Mouse (Mus musculus): ENCODE results near the gene Gm10799. TPM values are rescaled to one million over a fixed set of nuclear protein-coding genes. Genes with fewer than 3 reads are reported as not detected.

The Gm10799 gene
- polyA plus RNA-seq (2012; rRNA removed) = not detected in 2 replicates

DNA sequence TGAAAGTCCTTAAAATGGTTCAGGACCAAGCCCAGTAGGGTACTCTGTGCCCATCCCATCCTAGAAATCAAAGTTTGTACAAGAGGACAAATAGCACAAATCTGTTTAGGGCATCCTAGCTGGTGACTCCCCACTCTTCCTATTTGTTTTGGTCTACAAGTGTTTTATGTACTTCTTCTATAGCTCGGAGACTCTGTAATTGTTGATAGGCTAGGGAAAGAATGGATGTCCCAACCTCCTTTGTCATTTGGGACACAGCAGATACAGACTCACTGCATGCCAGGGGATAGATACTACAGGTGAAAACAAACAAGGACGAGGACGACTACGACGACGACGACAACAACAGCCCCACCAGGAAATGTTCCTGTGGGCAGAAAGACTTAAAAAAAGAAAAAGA lies at the start of gene Gm10799:
Gene Gm10799, minus strand, starts transcription at position 101 of the 400 bp plus-strand sequence.

DNA sequence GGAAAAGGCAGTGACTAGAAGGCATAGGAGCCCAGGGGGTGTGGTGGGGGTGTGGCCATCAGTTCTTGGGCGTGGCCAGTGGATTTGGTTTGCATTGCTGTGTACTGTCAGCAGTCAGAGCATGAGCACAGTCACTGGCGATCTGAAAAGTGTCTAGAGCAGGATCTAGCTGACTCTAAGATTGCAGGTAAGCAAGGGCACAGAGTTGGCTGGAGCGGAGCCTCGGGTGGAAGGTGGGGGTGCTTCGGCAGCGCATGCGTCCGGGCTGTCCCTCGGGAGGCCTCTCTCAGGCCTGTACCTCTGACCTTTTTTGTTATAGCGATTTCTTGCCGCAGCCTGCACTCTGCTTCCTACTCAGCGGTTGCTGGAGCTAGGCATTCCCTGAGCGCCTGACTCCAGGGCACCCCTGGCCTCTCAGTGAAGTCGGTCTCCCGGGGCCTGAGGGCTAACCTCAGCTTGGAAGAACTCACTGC lies 27.4 kb upstream of the Gm10799 start, which contains the start of gene Cd59a:
Gene Cd59a, plus strand, starts transcription at position 61 of the 473 bp plus-strand sequence.

DNA sequence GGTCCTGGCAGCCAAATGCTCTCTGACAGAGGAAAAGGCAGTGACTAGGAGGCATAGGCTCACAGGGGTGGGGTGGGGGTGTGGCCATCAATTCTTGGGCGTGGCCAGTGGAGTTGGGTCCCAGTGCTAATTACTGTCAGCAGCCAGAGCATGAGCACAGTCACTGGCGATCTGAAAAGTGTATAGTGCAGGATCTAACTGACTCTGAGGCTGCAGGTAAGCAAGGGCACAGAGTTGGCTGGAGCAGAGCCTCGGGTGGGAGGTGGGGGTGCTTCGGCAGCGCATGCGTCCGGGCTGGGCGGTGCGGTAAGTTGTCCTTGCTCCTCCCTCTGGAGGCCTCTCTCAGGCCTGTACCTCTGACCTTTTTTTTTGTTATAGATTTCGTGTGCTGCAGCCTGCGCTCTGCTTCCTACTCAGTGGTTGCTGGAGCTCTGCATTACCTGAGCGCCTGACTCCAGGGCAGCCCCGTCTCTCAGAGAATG lies 1.4 kb upstream of the Gm10799 start, which contains the start of gene Cd59b:
Gene Cd59b, plus strand, starts transcription at position 146 of the 482 bp plus-strand sequence.

DNA sequence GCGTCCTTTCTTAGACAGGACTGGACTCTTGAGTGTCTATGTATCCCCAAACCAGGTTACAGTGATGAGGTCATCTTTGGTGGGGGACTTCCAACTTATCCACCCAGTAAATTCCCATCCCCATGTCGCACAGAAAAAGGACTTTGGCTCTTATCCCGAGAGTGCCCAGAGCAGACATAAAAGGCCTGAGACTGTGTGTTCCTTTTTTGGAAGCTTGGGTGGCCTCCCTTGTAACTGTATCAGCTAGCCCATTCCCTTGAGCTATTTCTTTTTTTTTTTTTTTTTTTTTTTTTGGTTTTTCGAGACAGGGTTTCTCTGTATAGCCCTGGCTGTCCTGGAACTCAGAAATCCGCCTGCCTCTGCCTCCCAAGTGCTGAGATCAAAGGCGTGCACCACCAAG lies 2.8 kb downstream of the Gm10799 start, which contains the start of gene Gm10912:
Gene Gm10912, plus strand, starts transcription at position 301 of the 400 bp plus-strand sequence.

DNA sequence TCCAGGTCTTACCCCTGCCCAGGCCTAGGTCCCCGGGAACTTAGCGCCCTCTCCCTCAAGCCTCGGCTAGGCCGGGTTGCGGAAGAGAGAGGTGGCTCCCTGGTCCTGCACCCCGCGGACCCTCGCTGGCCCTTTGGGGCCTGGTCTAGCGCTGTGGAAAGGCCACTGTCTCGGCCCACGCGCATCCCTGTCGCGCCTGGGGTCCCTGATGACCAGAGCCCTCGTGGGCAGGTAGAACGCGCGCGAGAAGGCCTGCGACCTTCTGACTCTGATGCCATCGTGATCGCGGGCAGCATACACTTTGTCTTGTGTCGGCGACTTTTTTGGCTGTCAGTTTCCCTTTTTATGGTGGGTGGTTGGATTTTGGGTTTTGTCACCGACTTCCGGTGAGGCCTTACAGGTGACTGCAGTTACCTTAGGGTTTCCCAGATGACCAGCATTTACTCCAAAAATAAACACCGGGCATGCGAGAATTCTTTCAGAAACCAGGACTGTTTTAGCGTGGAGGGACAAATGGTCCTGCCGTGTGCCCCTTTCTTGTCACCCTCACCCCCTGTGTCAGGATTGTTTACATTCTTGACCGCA lies 40.1 kb downstream of the Gm10799 start, which contains the start of gene 4931422A03Rik:
Gene 4931422A03Rik, minus strand, starts transcription at position 223 of the 585 bp plus-strand sequence.

DNA sequence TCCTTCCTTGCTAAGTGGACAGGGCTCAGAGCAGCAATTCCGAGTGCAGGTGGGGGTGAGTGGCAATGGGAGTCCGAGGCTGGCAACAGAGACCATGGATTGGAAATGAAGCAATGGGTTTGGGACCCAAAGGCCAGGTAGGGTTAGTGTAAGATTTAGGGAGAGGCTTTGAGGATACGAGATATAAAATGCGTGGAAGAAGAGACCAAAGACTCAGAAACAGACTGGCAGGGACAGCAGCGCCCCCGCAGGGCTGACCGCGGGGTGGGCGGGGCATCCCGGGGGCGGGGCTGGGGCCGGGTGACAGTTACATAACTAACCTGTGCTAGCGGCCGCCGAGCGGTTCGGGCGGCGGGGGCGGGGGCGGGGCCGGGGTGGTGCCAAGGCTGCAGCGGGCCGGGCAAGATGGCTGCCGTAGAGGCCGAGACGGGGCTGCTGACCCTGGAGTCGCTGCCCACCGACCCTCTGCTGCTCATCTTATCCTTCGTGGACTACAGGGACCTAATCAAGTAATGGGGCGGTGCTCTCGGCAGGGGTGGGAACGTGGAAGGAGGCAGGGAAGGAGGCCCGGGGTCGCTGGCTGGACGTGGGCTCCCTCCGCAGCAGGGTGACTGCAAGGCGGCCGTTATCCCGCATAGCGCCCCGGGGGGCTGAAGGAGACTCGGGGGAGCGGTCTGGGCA lies 40.8 kb downstream of the Gm10799 start, which contains the start of gene Fbxo3:
Gene Fbxo3, plus strand, starts transcription at position 264 of the 681 bp plus-strand sequence.

Other genes with a start within 250 kb of the Gm10799 start
- 28.2 and 29.6 TPM in 2 replicates for gene Lmo2, start 110.6 kb downstream of the Gm10799 start, polyA plus RNA-seq (2012; rRNA removed)
- 45.6 and 48.8 TPM in 2 replicates for gene Fbxo3, start 40.8 kb downstream of the Gm10799 start, polyA plus RNA-seq (2012; rRNA removed)
- gene 4931422A03Rik, start 40.2 kb downstream of the Gm10799 start, polyA plus RNA-seq (2012; rRNA removed) = 0.08 TPM in 1 of 2 replicates, not detected in the other
- gene Gm10912, start 2.7 kb downstream of the Gm10799 start, polyA plus RNA-seq (2012; rRNA removed) = 0.05 TPM in 1 of 2 replicates, not detected in the other
- 2.0 and 2.5 TPM in 2 replicates for gene Cd59b, start 1.3 kb upstream of the Gm10799 start, polyA plus RNA-seq (2012; rRNA removed)
- 7.6 and 8.4 TPM in 2 replicates for gene Cd59a, start 27.3 kb upstream of the Gm10799 start, polyA plus RNA-seq (2012; rRNA removed)
- gene A930018P22Rik, start 54.2 kb upstream of the Gm10799 start, polyA plus RNA-seq (2012; rRNA removed) = not detected in 2 replicates